Comparison of ENCODE assay signal across 8 mouse cellular contexts in the genomic region with DNA sequence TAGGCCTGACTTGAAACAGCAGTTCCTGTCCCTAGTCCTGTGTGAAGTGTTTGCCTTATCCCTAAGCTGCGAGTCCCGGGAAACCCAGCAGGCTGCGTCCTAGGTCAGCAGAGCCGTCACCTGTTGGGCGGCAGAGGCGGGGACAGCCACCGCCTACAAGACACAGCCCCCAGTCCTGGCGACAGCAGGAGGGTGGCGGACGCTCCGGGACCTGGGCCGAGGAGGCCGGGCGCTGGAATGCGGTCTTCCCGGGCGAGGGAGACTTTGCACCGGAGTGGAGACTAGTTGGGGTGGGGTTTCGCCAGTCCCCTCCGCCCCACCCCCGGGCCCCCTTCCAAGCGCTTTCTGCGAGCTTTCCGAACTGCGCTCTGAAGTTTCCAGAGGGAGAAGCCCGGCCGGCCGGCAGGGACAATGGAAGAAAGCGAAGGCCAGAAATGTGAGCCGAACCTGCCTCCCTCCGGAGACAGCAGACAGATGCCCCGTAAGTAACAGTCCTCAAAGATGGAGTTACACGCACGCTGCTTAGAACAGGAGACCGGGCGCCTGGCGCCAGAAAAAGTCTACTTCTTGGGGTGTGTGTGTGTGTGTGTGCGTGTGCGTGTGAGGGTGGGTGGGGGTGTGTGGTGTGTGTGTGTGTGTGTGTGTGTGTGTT.
A peak's percentile ranks its signal among the peaks of the same experiment; 100 is the strongest.
DNase-seq lines count a peak whose midpoint lies in the region; ATAC-seq and TF ChIP-seq lines count a peak whose summit lies in the region.

No protein-coding gene starts in this region.

- 0 out of 2 replicates have a peak overlapping the region, but pooled peaks have one; percentile 17 for H3K4me3 ChIP-seq in thymus, adult 2 months (ENCODE audit: control insufficient read depth, insufficient read depth, low read length)
- peak overlapping the region; percentile 57 for H3K4me3 ChIP-seq in heart, postnatal 0 days (ENCODE audit: low read depth, low read length)
- H3K4me3 ChIP-seq in midbrain, embryonic 11.5 days (ENCODE audit: low read depth, low read length): peak overlapping the region; percentile 46

- TF ChIP-seq EP300 in heart, postnatal 0 days (IDR thresholded peaks at IDR 0.05; ENCODE audit: low read depth): no peak

- H3K4me2 ChIP-seq in heart, postnatal 0 days (ENCODE audit: low read depth, low read length): peak overlapping the region; percentile 80
- peak overlapping the region; percentile 93 for H3K4me2 ChIP-seq in midbrain, embryonic 11.5 days

- peak overlapping the region; percentile 46 for H3K9ac ChIP-seq in heart, postnatal 0 days (replicated peaks; ENCODE audit: low read depth, low read length)
- H3K9ac ChIP-seq in midbrain, embryonic 11.5 days (ENCODE audit: low read length): peak overlapping the region; percentile 77

- H3K27ac ChIP-seq in thymus, adult 2 months (ENCODE audit: control insufficient read depth, insufficient read depth, low read length): no peak overlapping the region
- peak overlapping the region; percentile 75 for H3K27ac ChIP-seq in heart, postnatal 0 days (ENCODE audit: low read depth)
- H3K27ac ChIP-seq in midbrain, embryonic 11.5 days (ENCODE audit: low read depth, low read length): no peak overlapping the region

- WGBS in thymus, adult 2 months: 12% methylated on average over 39 of the region's 39 CpGs
- WGBS in heart, postnatal 0 days: 1% methylated on average over 35 of the region's 39 CpGs
- WGBS in midbrain, embryonic 11.5 days: under 1% methylated on average over 39 of the region's 39 CpGs

- H3K4me1 ChIP-seq in thymus, adult 2 months (replicated peaks; ENCODE audit: control insufficient read depth, insufficient read depth, low read length): no peaks in the 10 kb centered on the region
- H3K4me1 ChIP-seq in heart, postnatal 0 days (ENCODE audit: control insufficient read depth, insufficient read depth): peaks cover 6% of the 10 kb centered on the region
- H3K4me1 ChIP-seq in midbrain, embryonic 11.5 days (ENCODE audit: control insufficient read depth, insufficient read depth, low read length): 0 out of 2 replicates have a peak, but pooled peaks cover 4% of the 10 kb centered on the region

- H3K9me3 ChIP-seq in heart, postnatal 0 days (replicated peaks; ENCODE audit: control insufficient read depth, low read length): no peaks in the 10 kb centered on the region
- H3K9me3 ChIP-seq in midbrain, embryonic 11.5 days (ENCODE audit: control insufficient read depth, low read length): no peaks in the 10 kb centered on the region

- no peaks in the 10 kb centered on the region for H3K36me3 ChIP-seq in thymus, adult 2 months (ENCODE audit: control insufficient read depth, insufficient read depth, low read length)
- H3K36me3 ChIP-seq in heart, postnatal 0 days (replicated peaks; ENCODE audit: control insufficient read depth, insufficient read depth, low read length): no peaks in the 10 kb centered on the region
- no peaks in the 10 kb centered on the region for H3K36me3 ChIP-seq in midbrain, embryonic 11.5 days (ENCODE audit: control insufficient read depth, insufficient read depth, low read length)

- no peaks in the 10 kb centered on the region; the same call in 1 of the 2 replicates for H3K27me3 ChIP-seq in thymus, adult 2 months (ENCODE audit: control insufficient read depth, insufficient read depth, low read length)
- no peaks in the 10 kb centered on the region for H3K27me3 ChIP-seq in heart, postnatal 0 days (ENCODE audit: control insufficient read depth, insufficient read depth, low read length)
- H3K27me3 ChIP-seq in midbrain, embryonic 11.5 days (ENCODE audit: control insufficient read depth, insufficient read depth, low read length): no peaks in the 10 kb centered on the region

- peak; percentile 79 for ATAC-seq in heart, postnatal 0 days (ENCODE audit: insufficient read depth, low read depth)
- peak; percentile 89 for ATAC-seq in midbrain, embryonic 11.5 days (ENCODE audit: low FRiP score)

- TF ChIP-seq CTCF in thymus, adult 2 months (IDR thresholded peaks at IDR 0.05; ENCODE audit: borderline replicate concordance, control insufficient read depth, extremely low read depth, insufficient read depth, low read length, poor library complexity): no peak
- peak; percentile 39 for TF ChIP-seq CTCF in heart, postnatal 0 days (IDR thresholded peaks at IDR 0.05; ENCODE audit: low read depth)

- no peak for TF ChIP-seq POLR2A in thymus, adult 2 months (IDR thresholded peaks at IDR 0.05; ENCODE audit: control insufficient read depth, extremely low read depth, insufficient read depth, low read length, poor library complexity)

- no peak for DNase-seq in thymus, adult 2 months
- no peak for DNase-seq in thymus, postnatal 25 days
- peak; percentile 7 for DNase-seq in fibroblast of lung, adult 2 months (ENCODE audit: low read depth)
- peak; percentile 49 for DNase-seq in heart, postnatal 0 days (ENCODE audit: low spot score)
- peak; percentile 82 to 88 for DNase-seq in kidney, postnatal 36 days
- DNase-seq in midbrain, embryonic 11.5 days (ENCODE audit: low spot score, missing footprints): peak; percentile 96
- DNase-seq in urinary bladder, adult 18-20 months (ENCODE audit: low spot score in 2 of 2): peak; percentile 50 to 66
- no peak for DNase-seq in layer of hippocampus, adult 18-20 months (ENCODE audit: low spot score in 2 of 2)

Comparison
In these comparisons a context has a peak if more than half of its experiments do, and no peak if none do; other contexts are left out.
1. DNase-seq: peak in fibroblast of lung, adult 2 months (single experiment), heart, postnatal 0 days (single experiment), kidney, postnatal 36 days (2 of 2), midbrain, embryonic 11.5 days (single experiment) and urinary bladder, adult 18-20 months (2 of 2); none in thymus, adult 2 months (single experiment), thymus, postnatal 25 days (single experiment) and layer of hippocampus, adult 18-20 months (0 of 2).
2. Peak in every context shown above with its lines, with median percentiles within 50 percentile points of each other: H3K4me3 ChIP-seq.